Mouse (Mus musculus) mesoderm, embryonic 11.5 days (tissue): ENCODE results near the gene AA986860.

Experiments used
- DNase-seq: peaks from one replicate; pipeline ENCODE4 v3.0.0-alpha.2; 2012; ENCODE audit warnings: low read depth, low spot score

The AA986860 gene

DNA sequence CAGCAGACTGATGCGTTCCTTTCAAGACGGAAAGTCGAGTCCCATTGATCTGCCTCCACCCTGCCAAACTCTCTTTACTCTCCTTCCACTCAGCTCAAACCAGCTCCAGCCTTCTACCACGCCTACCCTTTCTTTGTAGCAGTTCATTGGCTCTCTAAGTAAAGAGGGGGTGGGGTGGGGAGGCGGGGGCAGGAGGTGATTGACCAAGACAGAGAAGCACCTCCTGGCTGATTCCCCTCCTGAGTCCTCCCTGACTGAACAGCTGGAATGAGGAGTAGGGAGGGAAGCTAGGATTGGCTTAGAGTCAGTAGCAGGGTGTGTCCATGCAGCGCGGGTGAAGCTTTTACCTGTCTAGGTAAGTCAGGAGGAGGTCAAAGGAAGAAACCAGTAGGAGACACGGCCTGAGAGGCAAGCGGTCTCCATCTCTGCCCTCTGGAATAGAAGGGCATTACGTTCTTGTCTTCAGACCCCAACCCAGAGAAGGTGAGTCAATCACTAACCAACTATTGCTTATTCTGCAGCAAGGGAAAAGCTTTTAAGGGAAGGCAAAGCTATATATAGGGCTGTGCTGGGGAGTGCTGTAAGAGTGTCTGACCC lies at the start of gene AA986860:
Gene AA986860 (plus strand): TSS at position 236 of the 597 bp plus-strand sequence.
- DNase-seq: peak; percentile 53

- no peak for DNase-seq
Measured at GRCm38 (mm10) chr1:130683905-130684304, 47.9 kb upstream of the AA986860 start.

GRCm38 (mm10) chr1:130698601-130699000 lies 33.2 kb upstream of the AA986860 start:
- no peak for DNase-seq

DNA sequence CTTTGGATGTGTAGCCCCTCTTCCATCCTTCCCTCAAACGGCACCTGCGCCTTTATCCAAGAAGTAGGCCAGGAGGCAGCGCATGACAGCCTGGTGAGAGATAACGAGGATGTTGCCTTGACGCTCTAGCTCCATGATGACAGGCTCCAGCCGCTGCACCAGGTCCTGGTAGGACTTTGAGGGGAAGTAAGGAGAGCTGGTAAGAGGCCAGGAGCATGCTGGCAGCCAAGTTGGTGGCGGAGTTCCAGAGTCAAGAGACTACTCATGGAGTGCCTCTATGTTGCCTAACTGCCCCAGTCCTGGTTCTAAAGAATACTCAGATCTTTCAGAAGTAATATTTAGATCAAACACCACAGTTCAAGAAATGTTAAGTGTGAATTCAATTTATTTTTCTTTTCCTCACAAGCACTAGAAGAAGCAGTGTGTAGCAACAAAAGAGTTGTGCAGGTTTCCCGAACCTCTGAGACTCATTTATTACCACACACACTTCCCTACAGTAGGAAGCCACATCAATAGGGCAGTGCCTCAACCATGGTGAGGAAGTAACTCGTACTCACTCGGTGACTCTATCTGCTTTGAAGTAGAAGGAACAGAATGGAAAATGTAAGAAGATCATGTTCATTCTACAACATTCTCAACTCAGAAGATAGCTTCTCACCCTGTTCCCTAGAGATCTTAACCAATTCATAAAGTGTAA lies 31.7 kb upstream of the AA986860 start:
- no peak for DNase-seq

DNA sequence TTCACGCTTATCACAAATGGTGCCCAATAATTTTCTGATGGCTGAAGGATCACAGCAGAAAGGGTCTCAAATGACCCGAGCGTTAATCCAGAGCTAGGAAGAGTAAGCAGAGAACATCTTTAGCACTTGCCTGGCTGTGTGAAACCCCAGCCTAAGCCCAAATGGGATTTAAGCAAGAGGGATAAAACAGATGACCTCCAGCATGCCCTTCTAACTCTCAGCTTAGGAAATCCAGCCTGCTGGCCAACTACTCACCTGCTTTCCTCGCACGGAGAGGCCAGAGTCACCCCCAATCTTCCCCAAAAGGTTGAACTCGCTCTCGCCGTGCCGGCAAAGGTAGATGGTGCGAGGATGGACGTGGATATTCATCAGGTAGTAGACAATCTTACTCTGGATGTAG lies 29.8 kb upstream of the AA986860 start:
- no peak for DNase-seq

- no peak for DNase-seq
Measured at GRCm38 (mm10) chr1:130703613-130704012, 28.2 kb upstream of the AA986860 start.

DNA sequence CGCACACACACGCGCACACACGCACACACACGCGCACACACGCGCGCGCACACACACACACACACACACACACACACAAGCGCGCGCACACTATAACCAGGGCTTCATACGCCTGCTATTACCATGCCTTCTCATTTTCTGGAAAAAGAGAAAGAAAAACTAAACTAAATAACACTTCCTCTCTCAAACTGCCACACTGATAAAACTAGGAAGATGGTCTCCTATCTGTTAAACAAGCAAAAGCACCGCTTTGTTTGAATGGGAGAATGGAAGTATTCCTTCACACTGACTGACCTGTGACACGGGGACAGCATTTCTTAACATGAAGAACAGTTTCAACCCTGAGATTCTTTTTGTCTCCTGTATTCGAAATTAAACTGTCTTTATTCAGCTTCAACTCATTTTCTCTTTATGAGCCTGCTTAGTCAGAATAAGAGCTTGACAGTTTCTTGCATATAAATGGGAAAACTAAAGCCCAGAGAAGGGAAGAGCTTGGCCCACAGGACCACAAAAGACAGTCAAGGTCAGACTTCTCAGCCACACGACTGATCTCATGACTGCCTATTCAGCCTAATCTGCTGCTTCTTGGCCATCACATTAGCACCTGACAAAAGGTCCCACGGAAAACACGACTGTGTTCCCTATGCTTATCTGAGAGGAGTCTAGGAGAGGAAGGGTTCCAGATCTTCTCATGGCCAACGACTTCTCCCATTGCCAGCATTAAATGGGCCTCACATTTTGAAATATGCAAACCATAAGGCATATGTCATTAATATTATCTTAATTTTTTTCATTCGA lies 21.3 kb upstream of the AA986860 start:
- no peak for DNase-seq

- DNase-seq: no peak
Measured at GRCm38 (mm10) chr1:130714046-130714445, 17.7 kb upstream of the AA986860 start.

GRCm38 (mm10) chr1:130715561-130716217 lies 16.1 kb upstream of the AA986860 start, which contains the start of gene Gm29427:
Gene Gm29427 (minus strand): TSS chr1:130715799.
- DNase-seq: peak; percentile 92

DNA sequence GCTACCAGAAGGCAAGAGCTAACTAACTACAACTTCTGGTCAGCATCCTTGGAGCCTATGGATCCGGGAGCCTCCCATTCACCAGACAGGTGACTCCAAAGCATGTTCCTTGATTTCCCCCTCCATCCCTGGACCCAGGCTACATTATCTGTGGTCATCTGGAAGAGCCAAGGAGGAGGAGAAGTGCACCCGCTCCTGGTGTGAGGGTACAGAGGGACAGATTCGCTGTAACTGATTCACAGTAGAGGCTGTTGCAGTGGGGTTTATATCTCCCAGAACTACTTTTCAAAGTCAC lies 15.6 kb upstream of the AA986860 start:
- no peak for DNase-seq

DNA sequence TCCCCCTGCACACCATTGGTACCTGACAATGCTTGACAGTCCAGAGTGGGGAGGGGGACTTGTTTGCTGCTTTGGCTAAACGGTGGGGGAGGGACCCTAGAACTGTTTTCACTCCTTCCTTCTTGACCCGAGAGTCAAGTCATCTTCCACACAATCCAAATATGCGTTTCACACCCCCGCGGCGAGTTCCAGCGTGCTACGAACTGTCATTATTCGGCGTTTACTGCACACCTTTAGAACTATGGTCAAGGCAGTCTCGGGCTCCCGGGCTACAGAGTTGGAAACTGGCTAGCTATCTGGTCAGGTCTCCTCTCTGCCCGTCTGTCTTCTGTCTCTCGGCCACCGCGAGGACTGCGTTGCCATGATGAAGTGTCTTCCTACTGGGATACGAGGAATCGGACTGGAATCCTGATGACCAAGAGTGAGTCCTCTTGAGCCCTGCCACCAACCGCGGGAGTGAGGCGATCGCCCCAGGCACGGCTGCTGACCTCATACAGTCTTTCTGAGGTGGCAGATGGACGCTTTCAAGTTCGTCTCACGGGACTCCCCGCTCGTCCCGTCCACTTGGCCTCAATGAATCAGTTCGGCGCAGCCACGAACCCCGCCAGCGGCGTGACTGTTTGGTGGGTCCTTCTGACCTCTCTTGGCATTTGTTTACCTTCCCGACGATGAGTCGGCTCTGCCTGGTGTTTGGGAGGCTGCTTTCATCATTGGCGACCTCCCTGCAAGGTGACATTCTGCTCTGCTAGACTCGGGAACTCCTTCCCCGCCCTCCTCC lies 15.1 kb upstream of the AA986860 start:
- peak; percentile 61 for DNase-seq

- peak; percentile 94 for DNase-seq
Measured at GRCm38 (mm10) chr1:130717291-130717871, 14.4 kb upstream of the AA986860 start, which contains the start of gene Yod1. Gene Yod1 (plus strand): TSS chr1:130717327.

DNA sequence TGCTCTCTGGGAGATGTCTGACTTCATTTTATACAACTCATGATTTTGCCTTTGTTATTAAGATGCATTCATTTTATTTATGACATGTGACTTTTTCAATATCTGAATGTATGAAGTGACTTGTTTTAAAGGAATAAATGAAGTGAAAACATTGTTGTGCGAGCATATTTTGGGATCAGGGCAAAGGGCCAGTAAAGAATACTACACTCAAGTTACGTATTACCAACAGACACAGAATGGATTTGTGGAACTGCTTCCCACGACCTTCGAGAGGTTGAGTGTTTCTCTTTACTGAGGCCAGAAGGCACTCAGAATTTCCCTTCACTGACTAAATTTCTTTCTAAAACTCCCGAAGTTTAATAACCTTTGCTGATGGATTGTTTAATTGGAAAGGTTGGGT lies 7.6 kb upstream of the AA986860 start:
- no peak for DNase-seq

DNA sequence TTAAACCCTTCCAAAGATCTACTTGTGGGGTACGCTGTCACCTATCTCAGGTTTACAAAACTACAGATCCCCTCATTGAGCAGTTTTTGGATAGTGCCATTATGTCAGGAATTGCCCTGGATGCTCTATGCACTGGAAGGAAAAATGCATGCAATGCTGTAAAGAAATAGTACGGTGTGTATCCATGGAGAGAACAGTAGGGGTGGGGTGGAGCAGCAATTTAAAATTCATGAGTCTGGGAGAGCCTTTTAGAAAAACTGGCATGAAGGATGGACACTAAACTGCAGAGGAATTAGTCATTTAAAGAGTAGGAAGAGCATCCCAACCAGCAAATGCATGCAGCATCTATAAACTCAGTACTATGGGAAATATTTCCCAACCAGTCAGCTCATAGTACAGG lies 5.4 kb upstream of the AA986860 start:
- DNase-seq: no peak

GRCm38 (mm10) chr1:130728070-130728469 lies 3.7 kb upstream of the AA986860 start:
- no peak for DNase-seq

- no peak for DNase-seq
Measured at GRCm38 (mm10) chr1:130728708-130729107, 3.1 kb upstream of the AA986860 start.

DNA sequence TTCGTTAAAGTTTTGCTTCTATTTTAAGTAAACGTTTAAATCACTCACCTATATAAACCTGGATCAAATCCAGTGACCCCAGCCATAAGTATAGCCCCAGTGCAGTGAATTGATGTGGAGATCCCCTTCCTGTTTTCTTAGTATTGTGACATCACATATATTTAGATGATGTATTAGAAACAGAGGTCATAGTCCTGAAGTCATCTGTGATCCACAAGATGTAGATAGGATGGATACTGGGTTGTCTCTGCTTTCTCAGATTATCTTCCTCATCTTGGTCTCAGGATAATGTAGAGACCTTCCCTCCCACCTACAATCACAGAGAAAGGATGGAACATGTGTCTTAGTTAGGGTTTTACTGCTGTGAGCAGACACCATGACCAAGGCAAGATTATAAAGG lies 2.6 kb upstream of the AA986860 start, which contains the start of gene Pfkfb2:
Gene Pfkfb2 (minus strand): TSS at position 101 of the 400 bp plus-strand sequence.
- DNase-seq: no peak

DNA sequence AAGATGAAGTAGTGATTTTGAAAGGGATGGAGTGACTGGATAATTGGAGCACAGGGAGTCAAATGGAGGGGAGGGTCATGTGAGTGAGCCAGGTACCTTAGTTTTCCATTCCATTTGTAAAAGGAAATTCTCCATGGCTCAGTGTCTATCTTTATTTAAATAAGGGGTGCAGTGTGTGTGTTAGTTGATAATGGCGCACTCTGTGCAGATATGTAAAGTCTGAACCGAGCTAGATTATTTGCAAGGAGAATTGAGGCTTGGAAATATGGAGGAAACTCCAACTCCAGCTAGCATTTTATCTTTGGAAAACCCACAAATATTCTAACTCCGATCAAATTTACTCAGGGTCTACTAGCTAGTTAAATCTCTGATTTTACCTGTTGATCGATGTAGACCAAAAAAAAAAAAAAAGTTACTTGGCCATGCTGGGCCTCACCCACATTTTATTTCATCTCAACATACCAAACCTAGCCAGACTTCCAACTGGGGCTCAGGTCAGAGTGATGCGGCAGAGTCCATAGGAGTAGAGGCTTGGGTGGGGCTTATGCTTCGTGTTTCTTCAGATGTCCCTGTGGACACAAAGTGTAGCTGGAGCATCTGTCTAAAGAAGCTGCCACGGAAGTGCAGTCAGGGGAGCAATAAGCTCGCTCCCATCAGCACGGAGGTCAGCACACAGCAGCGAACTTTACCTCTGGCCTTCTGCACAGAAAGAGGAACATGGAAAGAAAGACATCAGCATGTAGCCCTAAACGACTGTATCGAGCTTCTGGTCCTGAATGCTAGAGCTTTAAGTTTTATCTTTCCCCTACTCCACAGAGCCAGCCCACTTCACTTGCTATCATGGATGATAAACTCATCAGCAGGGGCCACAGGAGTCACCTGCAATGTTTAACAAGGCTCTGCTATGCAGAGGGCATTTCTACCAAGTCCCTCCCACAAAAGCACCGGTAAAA lies 1.2 kb downstream of the AA986860 start:
- DNase-seq: no peak

GRCm38 (mm10) chr1:130733671-130734070 lies 1.9 kb downstream of the AA986860 start:
- DNase-seq: no peak

- DNase-seq: no peak
Measured at GRCm38 (mm10) chr1:130734452-130734851, 2.7 kb downstream of the AA986860 start.
